Mouse (Mus musculus): Measurements from ENCODE around the gene Hormad2.

Hormad2 gene

DNA sequence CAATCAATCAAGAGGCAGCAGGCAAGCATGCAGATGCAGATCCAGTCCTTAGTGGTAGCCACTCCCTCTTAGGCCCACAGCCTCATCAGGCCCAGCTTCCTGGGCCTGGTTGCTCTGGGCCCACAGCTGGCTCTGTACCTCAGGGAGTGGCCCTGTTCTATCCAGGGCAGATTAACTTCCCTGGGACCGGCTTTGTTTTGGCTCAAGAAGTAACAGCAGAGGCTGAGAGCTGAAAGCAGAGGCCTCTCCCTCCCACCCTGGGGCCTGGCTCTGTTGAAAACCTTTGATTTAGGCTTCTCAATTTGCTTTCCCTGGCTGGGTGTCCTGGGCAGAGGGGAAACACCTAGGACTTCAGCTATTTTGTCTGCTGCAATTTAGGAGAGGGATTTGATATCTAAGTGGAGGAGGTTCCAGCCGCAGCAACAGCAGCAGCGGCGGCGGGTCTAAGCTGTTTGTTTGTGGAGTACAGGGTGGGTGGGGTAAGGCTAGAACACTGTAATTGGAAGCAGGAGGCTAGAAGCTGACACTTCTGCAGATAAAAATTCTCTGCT is 138.5 kb downstream of the Hormad2 start:
- DNase-seq (ENCODE audit: low spot score): no peak

- no peak for DNase-seq (ENCODE audit: low spot score)
These were observed 140.2 kb downstream of the Hormad2 start for GRCm38 (mm10) chr11:4300683-4301082.

DNA sequence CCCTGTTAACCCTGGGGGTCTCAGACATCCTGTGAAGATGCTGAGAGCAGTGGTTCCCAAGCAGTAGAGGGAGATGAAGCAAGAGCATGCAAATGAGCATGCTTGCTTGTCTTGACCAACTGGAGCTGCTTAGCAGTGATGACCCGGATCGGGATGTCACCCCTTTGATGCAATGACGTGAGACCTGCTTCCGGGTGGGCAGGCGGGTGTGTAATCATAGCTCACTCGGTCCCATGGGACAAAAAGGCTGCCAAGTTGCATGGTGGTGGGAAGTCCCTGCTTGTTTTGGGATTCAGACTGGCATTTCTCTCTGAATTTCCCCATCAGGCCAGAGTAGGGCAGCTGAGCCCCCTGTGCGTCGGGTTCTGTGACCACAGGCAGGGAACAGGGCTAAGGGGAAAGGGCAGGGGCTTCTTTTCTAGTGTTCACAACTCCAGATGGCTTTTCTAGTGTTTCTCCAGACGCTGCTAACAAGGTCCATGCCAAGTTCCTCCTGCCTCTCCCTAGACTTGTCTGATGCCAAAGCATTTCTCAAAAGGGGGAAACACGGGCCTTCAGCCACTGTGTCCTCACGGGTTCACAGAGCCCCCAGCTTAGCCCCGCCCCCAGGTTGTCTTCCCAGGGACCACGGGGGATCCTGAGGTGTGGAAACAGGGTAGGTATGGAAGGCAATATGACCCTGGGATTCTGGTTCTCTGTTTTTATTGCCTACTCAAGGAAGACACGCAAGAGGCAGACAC is 141.0 kb downstream of the Hormad2 start:
- DNase-seq (ENCODE audit: low spot score): no peak

DNA sequence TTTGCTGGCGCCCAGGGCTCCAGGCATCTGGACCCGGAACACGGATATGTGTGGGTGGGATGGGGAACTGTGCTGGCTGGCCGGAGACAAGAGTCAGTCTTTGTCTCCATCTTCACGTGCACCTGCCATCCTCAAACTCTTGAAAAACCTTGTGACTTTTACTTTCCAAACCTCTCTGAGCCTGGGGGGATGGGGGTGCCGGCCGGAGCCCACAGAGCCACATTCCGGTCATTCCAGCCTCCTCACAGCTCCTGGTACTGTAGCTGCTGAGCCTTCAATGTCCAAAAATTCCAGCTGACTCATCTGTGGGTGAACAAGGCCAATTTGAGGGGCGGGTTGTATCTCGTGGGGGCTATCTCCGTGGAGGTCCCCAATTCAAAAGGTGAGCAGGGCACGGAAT is 141.7 kb downstream of the Hormad2 start:
- no peak for DNase-seq (ENCODE audit: low spot score)

DNA sequence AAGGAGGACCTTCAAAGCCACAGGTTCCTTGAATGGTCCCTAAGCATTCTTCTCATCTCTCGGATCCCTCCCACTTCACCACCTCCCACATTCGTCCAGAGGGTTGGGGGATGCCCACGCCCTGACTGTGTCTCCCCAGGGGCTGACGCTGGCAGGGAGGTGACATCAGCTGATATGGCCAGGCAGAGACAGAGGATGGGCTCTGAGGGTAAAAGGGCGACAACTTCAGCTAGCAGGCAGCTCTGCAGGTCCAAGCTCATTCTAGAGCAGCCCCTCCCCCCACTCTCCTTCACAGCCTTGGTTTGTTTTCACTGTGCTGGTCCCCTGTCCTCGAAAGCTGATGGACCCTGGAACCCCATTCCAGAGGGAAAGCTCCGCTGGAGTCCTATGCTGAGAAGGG is 142.3 kb downstream of the Hormad2 start:
- no peak for DNase-seq (ENCODE audit: low spot score)

- DNase-seq (ENCODE audit: low spot score): no peak
These were observed 143.2 kb downstream of the Hormad2 start for GRCm38 (mm10) chr11:4297753-4298152.

GRCm38 (mm10) chr11:4296610-4297275 is 144.2 kb downstream of the Hormad2 start:
- DNase-seq (ENCODE audit: low spot score): peak; percentile 30

All from layer of hippocampus, adult 11-12 months (tissue).